Mouse (Mus musculus) liver, postnatal 0 days (tissue): ENCODE measurements around the gene Atg2a. TPM values are rescaled to one million over a fixed set of nuclear protein-coding genes. Genes with fewer than 3 reads are reported as not detected.

Experiments
- ATAC-seq: fragments of 200-750 bp; cut with Nextera tagmentation; 2 replicates; pipeline ENCODE4 v1.8.0; 2017; ENCODE audit warnings: mild to moderate bottlenecking, moderate library complexity
- DNase-seq: peaks from one replicate; pipeline ENCODE4 v3.0.0-alpha.2; 2016
- H3K27ac ChIP-seq: fragments of 300-500 bp; sonication (generic); 2 replicates; pipeline ENCODE4 v1.5.1; 2014; ENCODE audit warnings: antibody characterized with exemption, moderate library complexity, mild to moderate bottlenecking, low read depth
- H3K27me3 ChIP-seq: fragments of 300-500 bp; sonication (generic); 2 replicates; pipeline ENCODE4 v1.6.1; 2014; ENCODE audit warnings: low read length, control low read depth, mixed read lengths; ENCODE audit not compliant: insufficient read depth
- H3K36me3 ChIP-seq: fragments of 300-500 bp; sonication (generic); replicated peaks from 2 replicates; pipeline ENCODE4 v1.6.1; 2014; ENCODE audit warnings: mild to moderate bottlenecking, control low read depth, low read length, moderate library complexity, mixed read lengths; ENCODE audit not compliant: insufficient read depth
- H3K4me1 ChIP-seq: fragments of 300-500 bp; sonication (generic); 2 replicates; pipeline ENCODE4 v1.6.1; 2014; ENCODE audit warnings: antibody characterized with exemption, mild to moderate bottlenecking, control low read depth; ENCODE audit not compliant: insufficient read depth
- H3K4me2 ChIP-seq: fragments of 300-500 bp; sonication (generic); 2 replicates; pipeline ENCODE4 v1.6.1; 2014; ENCODE audit warnings: low read depth, mild to moderate bottlenecking, low read length, moderate library complexity, mixed read lengths
- H3K4me3 ChIP-seq: fragments of 300-500 bp; sonication (generic); 2 replicates; pipeline ENCODE4 v1.5.1; 2014; ENCODE audit warnings: low read depth, low read length
- H3K9ac ChIP-seq: fragments of 300-500 bp; sonication (generic); replicated peaks from 2 replicates; pipeline ENCODE4 v1.6.1; 2014; ENCODE audit warnings: mild to moderate bottlenecking, moderate library complexity
- H3K9me3 ChIP-seq: fragments of 300-500 bp; sonication (generic); 2 replicates; pipeline ENCODE4 v1.6.1; 2016; ENCODE audit warnings: mild to moderate bottlenecking, control low read depth, low read length, mixed read lengths
- CTCF ChIP-seq: sonication (generic); IDR thresholded peaks from 2 replicates; pipeline ENCODE4 v1.5.1; 2016; ENCODE audit warnings: antibody characterized with exemption, low read depth
- EP300 ChIP-seq: IDR thresholded peaks from 2 replicates; pipeline ENCODE4 v1.6.1; 2016; ENCODE audit warnings: antibody characterized with exemption, low read depth, mild to moderate bottlenecking
- WGBS: fragments of 180-500 bp; shearing (Covaris S2); extraction: QIAGEN DNeasy Blood & Tissue Kit; methylation state at CpG from one replicate; pipeline ENCODE4 v1.1.7; 2014; ENCODE audit not compliant: insufficient replicate concordance; 5-methylcytosine and 5-hydroxymethylcytosine counted together
- polyA plus RNA-seq: library from polyadenylated mRNA; unstranded; fragments of >200 nt; fragmentation: Nextera tagmentation; extraction: Ambion mirVana; gene quantifications from 2 replicates; pipeline ENCODE4 v1.2.1, GENCODE M21; 2015

Atg2a gene
- polyA plus RNA-seq, 1 experiment from 2014 or later, result 3.8 TPM

DNA sequence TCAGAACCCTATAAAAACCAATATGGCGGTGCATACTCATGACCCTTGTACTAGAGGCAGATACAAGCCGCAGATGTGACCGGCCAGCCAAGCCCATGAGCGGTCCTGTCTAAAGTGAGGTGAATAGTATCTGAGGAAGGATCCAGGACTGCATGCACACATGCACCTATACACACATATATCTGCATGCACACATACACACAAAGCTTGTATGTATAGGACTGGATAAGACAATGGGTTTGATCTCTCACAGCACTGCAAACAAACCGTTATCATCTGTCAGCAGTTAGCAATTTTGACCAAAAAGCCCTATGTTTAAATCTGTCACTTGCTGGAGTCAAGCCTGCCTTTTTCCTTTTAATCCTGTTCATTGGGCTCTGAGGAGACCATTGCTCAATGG lies 60.6 kb downstream of the Atg2a start:
- TF ChIP-seq EP300 (peak; percentile 52; the same call in 1 of the 2 replicates), CTCF (no peak)
- no peaks in the 10 kb centered on the region for H3K27me3 ChIP-seq
- no peak for ATAC-seq
- H3K9ac ChIP-seq, result no peak overlapping the region
- H3K36me3 ChIP-seq, result peaks cover 21% of the 10 kb centered on the region
- H3K4me2 ChIP-seq, result no peak overlapping the region
- 70% methylated on average over 5 of the region's 5 CpGs for WGBS
- no peak overlapping the region for H3K4me3 ChIP-seq
- DNase-seq, result no peak
- peaks cover 82% of the 10 kb centered on the region for H3K4me1 ChIP-seq
- H3K9me3 ChIP-seq, result no peaks in the 10 kb centered on the region
- H3K27ac ChIP-seq, result peak overlapping the region; percentile 40; the same call in 1 of the 2 replicates

DNA sequence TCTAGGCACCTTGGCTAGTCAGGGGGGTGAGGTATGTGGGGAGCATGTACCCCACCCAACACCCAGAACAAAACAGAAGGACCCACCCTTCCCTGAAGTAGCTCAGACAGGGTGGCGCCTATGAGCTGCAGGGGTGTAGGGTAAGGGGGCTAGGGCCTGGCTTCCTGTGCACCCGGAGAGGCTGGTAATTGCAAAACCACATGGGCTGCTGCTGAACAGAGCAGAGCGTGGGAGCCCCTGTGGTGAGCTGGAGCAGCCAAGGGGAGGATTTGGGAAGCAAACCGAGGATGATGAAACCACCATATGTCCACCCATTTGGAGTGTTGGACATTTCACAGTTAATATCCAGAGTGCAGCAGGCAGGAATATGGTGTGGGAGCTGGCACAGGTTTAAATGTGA lies 61.1 kb downstream of the Atg2a start:
- H3K4me3 ChIP-seq, result no peak overlapping the region
- no peak overlapping the region for H3K9ac ChIP-seq
- H3K27ac ChIP-seq, result peak overlapping the region; percentile 40; the same call in 1 of the 2 replicates
- H3K4me2 ChIP-seq, result no peak overlapping the region
- peaks cover 17% of the 10 kb centered on the region for H3K36me3 ChIP-seq
- WGBS, result 21% methylated on average over 4 of the region's 4 CpGs
- ATAC-seq (no peak), DNase-seq (peak; percentile 32)
- H3K4me1 ChIP-seq, result peaks cover 82% of the 10 kb centered on the region
- H3K27me3 ChIP-seq, result no peaks in the 10 kb centered on the region
- TF ChIP-seq CTCF (no peak), EP300 (no peak)
- no peaks in the 10 kb centered on the region for H3K9me3 ChIP-seq

DNA sequence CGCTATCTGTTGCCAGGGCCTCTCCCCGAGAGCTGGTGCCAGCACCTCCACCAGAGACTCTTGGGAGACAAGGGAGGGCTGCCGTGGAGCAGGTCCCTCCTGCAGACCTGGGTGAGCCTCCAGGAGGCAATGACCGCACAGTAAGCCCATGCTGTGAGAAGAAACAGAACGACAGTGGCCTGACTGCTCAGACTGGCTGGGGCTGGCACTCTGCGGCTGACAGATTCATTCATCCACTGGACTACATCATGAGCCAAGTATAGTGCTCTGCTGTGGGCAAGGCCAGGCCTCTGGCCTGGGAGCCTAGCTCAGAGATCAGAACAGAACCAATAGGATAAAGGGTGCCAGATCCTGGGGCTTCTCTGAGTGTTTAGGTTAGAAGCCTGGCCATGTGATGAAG lies 62.4 kb downstream of the Atg2a start:
- Histone ChIP-seq H3K4me2 (no peak overlapping the region), H3K4me1 (peaks cover 80% of the 10 kb centered on the region), H3K27ac (peak overlapping the region; percentile 41; the same call in 1 of the 2 replicates), H3K4me3 (no peak overlapping the region), H3K9ac (0 out of 2 replicates have a peak overlapping the region, but pooled peaks have one; percentile 18), H3K9me3 (no peaks in the 10 kb centered on the region), H3K27me3 (no peaks in the 10 kb centered on the region), H3K36me3 (peaks cover 6% of the 10 kb centered on the region)
- 79% methylated on average over 6 of the region's 6 CpGs for WGBS
- TF ChIP-seq CTCF (no peak), EP300 (no peak)
- DNase-seq (no peak), ATAC-seq (no peak)

DNA sequence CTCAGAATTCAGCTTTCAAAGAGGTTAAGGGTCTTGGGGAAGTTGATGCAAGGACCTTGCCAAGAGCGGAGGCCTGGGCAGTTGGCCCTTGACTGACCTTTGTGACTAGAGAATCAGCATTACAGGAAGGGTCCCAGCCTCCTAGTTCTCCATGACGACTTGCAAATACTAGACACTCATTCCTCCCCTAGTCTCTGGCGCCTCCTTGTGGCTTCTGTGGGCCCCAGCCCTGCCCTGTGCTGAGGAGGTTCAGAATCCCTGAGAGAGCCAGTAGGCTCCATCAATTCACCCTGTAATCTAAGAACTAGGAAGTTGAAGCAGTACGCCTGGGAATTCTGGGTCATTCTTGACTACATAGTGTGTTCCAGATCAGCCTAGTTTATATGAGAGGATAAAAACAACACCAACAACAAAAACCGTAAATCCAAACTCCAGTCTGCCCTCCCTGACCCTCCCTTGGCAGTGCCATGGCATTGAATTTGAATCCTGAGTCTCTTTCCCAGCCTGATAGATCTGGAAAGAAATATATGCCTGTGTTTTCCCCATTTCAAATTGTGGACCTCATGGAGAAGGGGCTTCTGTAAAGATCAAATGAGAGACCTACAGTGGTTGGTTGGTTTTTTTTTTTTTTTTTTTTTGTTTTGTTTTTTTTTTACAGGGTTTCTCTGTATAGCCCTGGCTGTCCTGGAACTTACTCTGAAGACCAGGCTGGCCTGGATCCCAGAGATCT lies 63.5 kb downstream of the Atg2a start:
- DNase-seq, result peak; percentile 95
- ATAC-seq, result peak; percentile 34
- Histone ChIP-seq H3K4me2 (no peak overlapping the region), H3K27ac (0 out of 2 replicates have a peak overlapping the region, but pooled peaks have one; percentile 18), H3K27me3 (no peaks in the 10 kb centered on the region), H3K9ac (no peak overlapping the region), H3K36me3 (no peaks in the 10 kb centered on the region), H3K4me3 (no peak overlapping the region), H3K9me3 (no peaks in the 10 kb centered on the region), H3K4me1 (peaks cover 69% of the 10 kb centered on the region)
- WGBS, result 22% methylated on average over 5 of the region's 5 CpGs
- TF ChIP-seq EP300 (no peak), CTCF (peak; percentile 99)

DNA sequence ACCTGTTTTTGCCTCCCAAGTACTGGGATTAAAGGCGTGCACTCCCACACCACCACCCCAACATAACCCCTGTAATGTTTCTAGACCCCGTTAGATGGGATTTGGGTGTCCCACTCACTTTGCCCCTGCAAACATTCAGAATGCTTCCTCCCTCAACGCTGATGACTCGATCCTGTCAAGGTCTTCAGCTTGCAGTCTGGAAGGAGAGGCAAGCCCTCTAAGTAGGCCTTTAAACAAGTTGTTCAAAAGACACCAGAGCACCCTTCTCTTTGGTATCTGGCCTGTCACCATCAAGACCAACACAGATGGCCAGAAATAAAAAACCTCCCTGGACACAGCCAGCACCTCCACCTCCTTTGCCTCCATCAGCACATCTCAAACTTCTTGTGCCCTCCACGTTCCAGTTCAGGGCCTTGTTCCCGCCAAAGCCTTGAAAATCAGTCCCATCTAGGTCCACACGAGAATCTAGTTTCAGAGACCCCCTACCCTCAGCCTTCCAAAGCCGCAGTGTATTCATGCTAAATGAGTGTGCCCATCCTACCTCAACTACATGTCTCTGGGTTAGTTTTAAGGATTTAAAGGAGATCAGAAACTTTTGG lies 64.1 kb downstream of the Atg2a start:
- Histone ChIP-seq H3K4me1 (peaks cover 64% of the 10 kb centered on the region), H3K4me2 (peak overlapping the region; percentile 94), H3K27me3 (no peaks in the 10 kb centered on the region), H3K36me3 (0 out of 2 replicates have a peak, but pooled peaks cover 3% of the 10 kb centered on the region), H3K4me3 (peak overlapping the region; percentile 68), H3K9me3 (no peaks in the 10 kb centered on the region), H3K27ac (peak overlapping the region; percentile 76), H3K9ac (peak overlapping the region; percentile 72)
- 56% methylated on average over 8 of the region's 8 CpGs for WGBS
- ATAC-seq (no peak), DNase-seq (no peak)
- TF ChIP-seq EP300, result no peak
- TF ChIP-seq CTCF, result no peak

DNA sequence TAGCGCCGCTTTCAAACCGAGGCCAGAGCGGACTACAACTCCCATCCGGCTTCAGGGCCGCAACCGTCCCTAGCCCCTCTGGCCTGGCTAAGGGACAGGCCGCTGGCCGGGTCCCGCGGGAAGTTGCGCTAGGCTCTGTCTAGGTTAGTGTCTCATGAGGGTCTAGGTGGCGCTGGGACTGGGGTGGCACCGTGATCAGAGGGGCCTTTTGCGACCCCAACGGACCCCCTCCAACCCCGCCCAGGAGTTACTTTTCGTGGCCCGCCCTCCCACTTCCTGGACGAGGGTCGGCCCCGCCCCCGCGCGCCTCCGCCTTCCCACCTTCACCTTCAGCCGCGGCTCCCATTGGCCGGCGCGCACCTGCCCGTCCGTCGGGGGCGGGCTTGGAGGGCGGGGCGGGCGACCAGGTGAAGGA lies 64.7 kb downstream of the Atg2a start, which contains the start of gene Cdc42bpg:
Gene Cdc42bpg (plus strand): TSS at position 320 of the 415 bp plus-strand sequence.
- H3K4me1 ChIP-seq, result peaks cover 59% of the 10 kb centered on the region
- no peaks in the 10 kb centered on the region for H3K27me3 ChIP-seq
- 2% methylated on average over 30 of the region's 38 CpGs for WGBS
- peak within 1 kb of the TSS; percentile 94 for H3K4me2 ChIP-seq
- ATAC-seq (peak; percentile 90), DNase-seq (peak; percentile 93)
- peak within 1 kb of the TSS; percentile 68 for H3K4me3 ChIP-seq
- H3K9ac ChIP-seq, result peak within 1 kb of the TSS; percentile 72
- H3K36me3 ChIP-seq, result peaks cover 4% of the 10 kb centered on the region; the same call in 1 of the 2 replicates
- peak within 1 kb of the TSS; percentile 76 for H3K27ac ChIP-seq
- H3K9me3 ChIP-seq, result no peaks in the 10 kb centered on the region
- TF ChIP-seq EP300 (no peak), CTCF (no peak)
